Mouse (Mus musculus) embryonic stem cell, embryonic (primary cell): ENCODE data around the gene Lag3.

Experiments
- CTCF ChIA-PET, 4 experiments: fragments of 300-600 bp in 2 of 4; fragments of 350-600 bp in 2 of 4; sonication (Branson Sonifier 250); formaldehyde crosslinking; loops; one replicate each; lab custom pipeline; 2022; ENCODE audit warnings: inconsistent platforms in 2 of 4; lab: Charles Lee
- POLR2A ChIA-PET, 4 experiments: fragments of 300-600 bp in 2 of 4; fragments of 350-600 bp in 2 of 4; sonication (Branson Sonifier 250); formaldehyde crosslinking; loops; one replicate each; lab custom pipeline; 2022; ENCODE audit warnings: antibody characterized with exemption in 4 of 4, inconsistent platforms in 1 of 4; lab: Charles Lee

Lag3 gene

GRCm38 (mm10) chr6:124900056-124900800 is 11.3 kb downstream of the Lag3 start:
- POLR2A ChIA-PET, result interaction anchor here in 3 of 4 experiments (0.6 to 21.9 kb wide), 44 partner anchors 8 to 237 kb away, joined by 3 to 455 read pairs (median 4); partner anchors contain the start of genes Cdca3 (in 3 of the 3), Mlf2 (in 3 of the 3), Usp5 (in 3 of the 3) and Cd4 (in 1 of the 3)

DNA sequence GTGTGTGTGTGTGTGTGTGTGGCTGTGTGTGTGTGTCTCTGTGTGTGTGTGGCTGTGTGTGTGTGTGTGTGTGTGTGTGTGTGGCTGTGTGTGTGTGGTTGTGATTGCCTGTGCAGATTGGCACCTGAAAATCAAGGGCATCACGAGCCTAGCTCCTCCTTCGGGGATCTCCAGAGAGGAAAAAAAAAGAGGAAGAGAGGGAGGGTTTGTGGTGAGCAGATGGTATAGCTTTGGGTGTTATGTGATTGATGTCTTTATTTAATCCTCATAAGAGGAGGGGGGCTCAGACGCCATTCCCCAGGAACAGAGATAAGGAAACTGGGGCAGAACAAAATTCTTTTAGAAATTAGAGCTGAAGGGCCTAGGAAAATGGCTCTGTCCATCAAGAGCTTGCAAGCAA is 13.1 kb downstream of the Lag3 start:
- ChIA-PET CTCF (interaction anchor here in 2 of 4 experiments (0.6 to 0.9 kb wide), 2 partner anchors 17 to 75 kb away, joined by 5 to 15 read pairs; no protein-coding TSS in a partner anchor), POLR2A (interaction anchor here in 3 of 4 experiments (0.6 to 21.9 kb wide), 6 partner anchors 12 to 149 kb away, joined by 3 to 455 read pairs (median 4); partner anchors contain the start of genes Mlf2 (in 2 of the 3) and Ptms (in 1 of the 3))

More at GRCm38 (mm10) chr6:124900056-124900800, 11.3 kb downstream of the Lag3 start:
- CTCF ChIA-PET, result interaction anchor here (0.6 to 2.3 kb wide), 19 partner anchors 8 to 692 kb away, joined by 3 to 12 read pairs (median 5); partner anchors contain the start of genes Mlf2 (in 3 of the 4) and Gpr162 (in 1 of the 4)

GRCm38 (mm10) chr6:124894113-124894512 is 17.4 kb downstream of the Lag3 start:
- ChIA-PET CTCF (interaction anchor here in 2 of 4 experiments (1.0 to 3.0 kb wide), 4 partner anchors 10 to 34 kb away, joined by 3 to 22 read pairs (median 4); no protein-coding TSS in a partner anchor), POLR2A (interaction anchor here in 3 of 4 experiments (0.6 to 1.7 kb wide), 3 partner anchors 10 to 32 kb away, joined by 4 to 7 read pairs (median 4); no protein-coding TSS in a partner anchor)

- ChIA-PET POLR2A (interaction anchor here in 3 of 4 experiments (0.5 to 2.7 kb wide), 14 partner anchors 9 to 269 kb away, joined by 3 to 16 read pairs (median 3); partner anchors contain the start of gene Gpr162 (in 1 of the 3)), CTCF (interaction anchor here in 3 of 4 experiments (0.6 to 3.0 kb wide), 4 partner anchors 13 to 321 kb away, joined by 3 to 22 read pairs (median 8); partner anchors contain the start of gene C1rb (in 1 of the 3))
These were observed 20.5 kb downstream of the Lag3 start for GRCm38 (mm10) chr6:124890997-124891396.

GRCm38 (mm10) chr6:124888555-124889125 is 22.9 kb downstream of the Lag3 start:
- ChIA-PET CTCF (interaction anchor here in 1 of 4 experiments (1.3 kb wide), 1 partner anchor 16 kb away, joined by 4 read pairs; no protein-coding TSS in a partner anchor), POLR2A (interaction anchor here in 2 of 4 experiments (1.2 to 2.9 kb wide), 5 partner anchors 8 to 147 kb away, joined by 3 to 12 read pairs (median 3); partner anchors contain the start of gene Grcc10 (in 1 of the 2))

DNA sequence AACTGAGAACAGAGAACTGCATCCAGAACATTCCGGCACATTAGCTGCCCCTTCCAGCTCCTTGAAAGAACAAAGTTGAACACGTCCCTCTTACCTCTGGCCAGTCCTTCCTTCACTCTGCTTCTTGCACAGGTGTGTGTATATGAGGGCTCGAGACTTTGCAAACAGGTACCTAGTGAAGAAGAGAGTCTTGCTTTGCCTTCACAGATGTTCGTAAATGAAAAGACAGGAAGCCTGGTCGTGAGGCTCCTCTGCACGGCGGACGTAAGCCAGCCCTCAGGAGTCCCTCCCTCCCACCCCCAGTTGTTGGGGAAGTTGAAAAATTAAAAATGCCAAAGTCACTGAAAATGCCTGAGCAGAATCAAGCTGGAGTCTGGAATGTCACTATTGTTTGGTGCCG is 23.5 kb downstream of the Lag3 start, which contains the start of gene Cd4:
Gene Cd4 (minus strand): TSS at position 236 of the 400 bp plus-strand sequence.
- CTCF ChIA-PET, result interaction anchor here in 1 of 4 experiments (1.3 kb wide), 1 partner anchor 16 kb away, joined by 4 read pairs; no protein-coding TSS in a partner anchor
- POLR2A ChIA-PET, result interaction anchor here in 2 of 4 experiments (0.6 to 2.9 kb wide), 8 partner anchors 9 to 205 kb away, joined by 3 to 12 read pairs (median 3); partner anchors contain the start of gene Grcc10 (in 1 of the 2)

DNA sequence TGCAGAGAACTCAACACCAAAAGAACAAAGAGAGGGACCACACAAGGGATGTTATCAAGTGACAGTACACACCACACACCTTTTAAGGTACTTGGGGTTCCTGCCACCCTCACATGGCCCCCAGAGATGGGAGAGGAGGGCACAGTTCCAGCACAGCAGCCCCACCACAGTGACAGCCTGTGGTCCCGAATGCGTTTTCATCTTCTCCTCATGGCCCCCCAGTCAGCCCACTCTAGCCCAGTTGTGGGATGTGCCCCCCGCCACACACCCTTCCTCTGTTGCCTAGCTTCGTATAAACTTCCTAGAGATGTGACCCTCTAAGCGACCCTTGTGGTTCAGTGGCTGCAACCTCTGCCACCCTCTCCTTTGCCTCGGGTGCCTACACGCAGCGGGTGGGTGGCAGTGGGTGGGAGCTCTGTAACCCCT is 25.5 kb downstream of the Lag3 start:
- ChIA-PET POLR2A (interaction anchor here in 2 of 4 experiments (1.0 to 1.6 kb wide), 2 partner anchors 11 to 145 kb away, joined by 3 to 4 read pairs; partner anchors contain the start of gene Grcc10 (in 1 of the 2)), CTCF (interaction anchor here in 2 of 4 experiments (0.5 to 1.6 kb wide), 3 partner anchors 39 to 457 kb away, joined by 4 to 5 read pairs (median 4); no protein-coding TSS in a partner anchor)

- POLR2A ChIA-PET, result interaction anchor here in 2 of 4 experiments (0.8 to 1.7 kb wide), 5 partner anchors 10 to 144 kb away, joined by 3 to 6 read pairs (median 4); partner anchors contain the start of gene Grcc10 (in 1 of the 2)
- CTCF ChIA-PET, result interaction anchor here (0.7 to 1.6 kb wide), 5 partner anchors 25 to 168 kb away, joined by 3 to 5 read pairs (median 3); partner anchors contain the start of gene P3h3 (in 1 of the 4)
These were observed 26.6 kb downstream of the Lag3 start for GRCm38 (mm10) chr6:124884714-124885500.

DNA sequence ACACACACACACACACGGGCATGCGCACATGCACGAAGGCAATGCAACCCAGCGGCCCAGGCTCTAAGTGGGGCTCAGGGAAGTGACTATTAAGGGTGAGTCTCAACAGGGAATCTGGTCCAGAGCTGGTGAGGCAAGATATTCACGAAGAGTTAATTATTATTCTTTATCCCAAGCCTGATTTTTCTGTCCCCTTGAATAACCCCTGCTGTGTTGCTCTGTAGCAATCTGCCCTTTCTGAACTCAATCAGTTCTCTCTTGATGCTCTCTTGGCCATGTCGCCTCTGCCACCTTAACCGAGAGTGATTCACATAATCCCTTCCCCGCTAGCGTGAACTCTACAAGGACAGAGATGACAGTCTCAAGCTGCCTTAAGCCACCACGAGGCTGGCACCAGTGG is 28.2 kb downstream of the Lag3 start:
- ChIA-PET POLR2A (interaction anchor here in 3 of 4 experiments (0.6 to 1.7 kb wide), 4 partner anchors 10 to 247 kb away, joined by 3 to 6 read pairs (median 4); no protein-coding TSS in a partner anchor), CTCF (interaction anchor here in 2 of 4 experiments (0.6 to 1.5 kb wide), 3 partner anchors 13 to 33 kb away, joined by 3 read pairs; no protein-coding TSS in a partner anchor)

DNA sequence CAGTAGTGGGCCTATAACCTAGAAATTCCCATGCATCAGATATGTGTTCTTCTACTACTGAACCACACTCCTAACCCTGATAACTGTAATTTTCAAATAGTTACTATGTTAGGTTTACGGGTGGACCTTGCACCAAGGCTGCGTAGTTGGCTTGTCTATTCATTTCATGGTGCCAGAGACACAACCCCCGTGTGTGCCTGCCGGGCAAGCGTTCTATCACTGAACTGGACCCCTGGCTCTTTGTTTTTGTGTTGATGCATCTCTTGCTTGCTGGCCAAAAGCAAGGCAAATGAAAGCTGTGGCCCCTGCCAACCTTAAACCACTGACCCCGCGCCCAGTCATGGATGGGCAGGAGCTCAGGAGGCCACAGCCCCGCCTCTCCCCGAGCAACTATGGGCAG is 29.7 kb downstream of the Lag3 start:
- CTCF ChIA-PET, result interaction anchor here in 1 of 4 experiments (0.6 kb wide), 1 partner anchor 25 kb away, joined by 6 read pairs; the partner anchor contains the start of gene P3h3

GRCm38 (mm10) chr6:124879390-124879789 is 32.1 kb downstream of the Lag3 start:
- POLR2A ChIA-PET, result interaction anchor here in 1 of 4 experiments (0.6 to 1.3 kb wide), 2 partner anchors 123 to 188 kb away, joined by 3 to 4 read pairs; partner anchors contain the start of genes Atn1 and Lpar5
- CTCF ChIA-PET, result interaction anchor here in 1 of 4 experiments (1.3 kb wide), 1 partner anchor 32 kb away, joined by 3 read pairs; no protein-coding TSS in a partner anchor

More for the DNA sequence above, 29.7 kb downstream of the Lag3 start:
- POLR2A ChIA-PET, result interaction anchor here in 2 of 4 experiments (0.6 to 1.5 kb wide), 5 partner anchors 10 to 315 kb away, joined by 3 to 5 read pairs (median 3); partner anchors contain the start of gene Grcc10 (in 1 of the 2)

- ChIA-PET POLR2A (interaction anchor here in 3 of 4 experiments (0.5 to 2.3 kb wide), 14 partner anchors 11 to 276 kb away, joined by 3 to 9 read pairs (median 4); partner anchors contain the start of genes Gpr162 (in 2 of the 3), Mlf2 (in 2 of the 3), Cd4 (in 1 of the 3) and Ptpn6 (in 1 of the 3)), CTCF (interaction anchor here (0.5 to 1.6 kb wide), 9 partner anchors 9 to 56 kb away, joined by 3 to 7 read pairs (median 3); no protein-coding TSS in a partner anchor)
These were observed 37.2 kb downstream of the Lag3 start for GRCm38 (mm10) chr6:124874348-124874747.

- POLR2A ChIA-PET, result interaction anchor here in 3 of 4 experiments (0.5 to 3.2 kb wide), 11 partner anchors 10 to 99 kb away, joined by 3 to 12 read pairs (median 4); partner anchors contain the start of genes Cops7a (in 1 of the 3), Mlf2 (in 1 of the 3) and P3h3 (in 1 of the 3)
- CTCF ChIA-PET, result interaction anchor here in 3 of 4 experiments (0.5 to 1.7 kb wide), 5 partner anchors 10 to 20 kb away, joined by 3 to 6 read pairs (median 5); partner anchors contain the start of gene P3h3 (in 1 of the 3)
These were observed 44.9 kb downstream of the Lag3 start for GRCm38 (mm10) chr6:124866560-124866959.

- ChIA-PET POLR2A (interaction anchor here (0.6 to 3.5 kb wide), 10 partner anchors 9 to 174 kb away, joined by 3 to 21 read pairs (median 3); partner anchors contain the start of genes Cops7a (in 1 of the 4), Mlf2 (in 1 of the 4) and P3h3 (in 1 of the 4)), CTCF (interaction anchor here in 3 of 4 experiments (1.0 to 2.7 kb wide), 4 partner anchors 8 to 165 kb away, joined by 3 to 12 read pairs (median 4); partner anchors contain the start of gene Mlf2 (in 1 of the 3))
These were observed 45.6 kb downstream of the Lag3 start for GRCm38 (mm10) chr6:124865766-124866362.
